Mouse (Mus musculus) liver, embryonic 14.5 days (tissue): Measurements from ENCODE around the gene Dmrta1. TPM values are rescaled to one million over a fixed set of nuclear protein-coding genes. Genes with fewer than 3 reads are reported as not detected.

ENCODE experiments used
- ATAC-seq: fragments of 200-750 bp; cut with Nextera tagmentation; 2 replicates; pipeline ENCODE4 v1.8.0; 2017; ENCODE audit warnings: moderate number of reproducible peaks, mild to moderate bottlenecking, moderate library complexity; ENCODE audit not compliant: insufficient read depth
- DNase-seq, 3 experiments: peaks; one replicate each; pipeline ENCODE4 v3.0.0-alpha.2; 2012 to 2013; ENCODE audit warnings: low read depth in 3 of 3, low spot score in 3 of 3
- H3K27ac ChIP-seq: fragments of 300-500 bp; sonication (generic); 2 replicates; pipeline ENCODE4 v1.5.1; 2014; ENCODE audit warnings: moderate library complexity, mild to moderate bottlenecking, control low read depth, inconsistent platforms
- H3K27me3 ChIP-seq: fragments of 300-500 bp; sonication (generic); 2 replicates; pipeline ENCODE4 v1.6.1; 2014; ENCODE audit warnings: mild to moderate bottlenecking, low read length, moderate library complexity; ENCODE audit not compliant: control insufficient read depth, insufficient read depth
- H3K36me3 ChIP-seq: fragments of 300-500 bp; sonication (generic); replicated peaks from 2 replicates; pipeline ENCODE4 v1.6.1; 2014; ENCODE audit warnings: low read depth; ENCODE audit not compliant: control insufficient read depth, insufficient read depth
- H3K4me1 ChIP-seq, 2 experiments: fragments of 200-500 bp in 1 of 2; fragments of 300-500 bp in 1 of 2; sonication (generic) in 1 of 2; replicated peaks; 2 replicates each; pipeline ENCODE4 v1.6.1; 2012 to 2014; ENCODE audit warnings: antibody characterized with exemption in 1 of 2, inconsistent platforms in 1 of 2, low read length in 1 of 2; ENCODE audit not compliant: control insufficient read depth in 2 of 2, insufficient read depth in 2 of 2
- H3K4me2 ChIP-seq: fragments of 300-500 bp; sonication (generic); 2 replicates; pipeline ENCODE4 v1.6.1; 2014; ENCODE audit warnings: low read depth, mild to moderate bottlenecking, control low read depth, moderate library complexity
- H3K4me3 ChIP-seq, 2 experiments: fragments of 200-500 bp in 1 of 2; fragments of 300-500 bp in 1 of 2; sonication (generic) in 1 of 2; 2 replicates each; pipeline ENCODE4 v1.5.1; 2012 to 2014; ENCODE audit warnings: low read depth in 2 of 2, low read length in 2 of 2, mild to moderate bottlenecking in 2 of 2, control low read depth in 1 of 2, inconsistent platforms in 1 of 2, moderate library complexity in 1 of 2; ENCODE audit not compliant: insufficient read depth in 1 of 2
- H3K9ac ChIP-seq: fragments of 300-500 bp; sonication (generic); replicated peaks from 2 replicates; pipeline ENCODE4 v1.6.1; 2014; ENCODE audit warnings: mild to moderate bottlenecking, control low read depth, moderate library complexity
- H3K9me3 ChIP-seq: fragments of 300-500 bp; sonication (generic); 2 replicates; pipeline ENCODE4 v1.6.1; 2016; ENCODE audit warnings: low read length, mixed read lengths; ENCODE audit not compliant: control insufficient read depth
- CTCF ChIP-seq: IDR thresholded peaks from 2 replicates; pipeline ENCODE4 v1.5.1; 2016; ENCODE audit warnings: antibody characterized with exemption, low read depth, control low read depth
- EP300 ChIP-seq: IDR thresholded peaks from 2 replicates; pipeline ENCODE4 v1.6.1; 2016; ENCODE audit warnings: antibody characterized with exemption, low read depth
- WGBS: fragments of 180-500 bp; shearing (Covaris S2); extraction: QIAGEN DNeasy Blood & Tissue Kit; methylation state at CpG from one replicate; pipeline ENCODE4 v1.1.7; 2014; ENCODE audit not compliant: insufficient replicate concordance; 5-methylcytosine and 5-hydroxymethylcytosine counted together
- polyA plus RNA-seq, 2 experiments: library from polyadenylated mRNA; depleted of rRNA in 1 of 2; stranded (reverse) in 1 of 2; unstranded in 1 of 2; fragments of >200 nt; fragmentation: Nextera tagmentation in 1 of 2; extraction: Ambion mirVana in 1 of 2; gene quantifications; 2 replicates each; pipeline versions ENCODE4 v1.2.1 to v1.2.3; 2012 to 2014

The Dmrta1 gene
- polyA plus RNA-seq, 2 experiments, result not detected

GRCm38 (mm10) chr4:89650352-89651311 is 28.6 kb upstream of the Dmrta1 start:
- Histone ChIP-seq H3K27me3 (no peaks in the 10 kb centered on the region), H3K4me3 (no peak overlapping the region), H3K36me3 (no peaks in the 10 kb centered on the region), H3K27ac (no peak overlapping the region), H3K4me1 (no peaks in the 10 kb centered on the region), H3K9ac (no peak overlapping the region), H3K9me3 (no peaks in the 10 kb centered on the region), H3K4me2 (no peak overlapping the region)
- 71% methylated on average over 20 of the region's 20 CpGs for WGBS
- ATAC-seq (no peak), DNase-seq (no peak)
- no peak for TF ChIP-seq CTCF
- no peak for TF ChIP-seq EP300

DNA sequence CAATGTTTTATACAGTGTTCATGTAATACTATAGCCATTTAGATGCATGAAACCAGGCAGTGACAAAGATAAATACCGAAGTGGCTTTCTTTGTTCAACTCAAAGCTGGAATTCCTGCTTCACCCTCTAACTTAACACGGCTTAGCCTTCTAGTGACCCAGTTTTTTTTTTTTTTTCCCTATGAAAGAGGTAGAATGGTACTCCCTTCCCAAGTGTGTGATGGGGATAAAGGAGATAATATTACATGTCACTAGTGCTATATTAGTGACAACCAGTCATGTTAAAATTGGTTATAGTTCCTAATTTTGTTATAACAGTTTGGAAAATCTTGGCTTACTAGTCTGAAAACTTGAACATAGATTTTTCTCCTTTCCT is 27.9 kb upstream of the Dmrta1 start:
- ATAC-seq (no peak), DNase-seq (no peak)
- TF ChIP-seq CTCF, result no peak
- Histone ChIP-seq H3K4me2 (no peak overlapping the region), H3K9ac (no peak overlapping the region), H3K9me3 (no peaks in the 10 kb centered on the region), H3K4me3 (no peak overlapping the region), H3K4me1 (no peaks in the 10 kb centered on the region), H3K27me3 (no peaks in the 10 kb centered on the region), H3K36me3 (no peaks in the 10 kb centered on the region), H3K27ac (no peak overlapping the region)
- 59% methylated on average over 2 of the region's 2 CpGs for WGBS

- H3K36me3 ChIP-seq, result no peaks in the 10 kb centered on the region
- no peak for TF ChIP-seq CTCF
- no peak for TF ChIP-seq EP300
- WGBS, result 61% methylated on average over 1 of the region's 1 CpGs
- H3K9me3 ChIP-seq, result no peaks in the 10 kb centered on the region
- H3K4me2 ChIP-seq, result no peak overlapping the region
- no peaks in the 10 kb centered on the region for H3K4me1 ChIP-seq
- DNase-seq, result no peak
- no peak overlapping the region for H3K27ac ChIP-seq
- ATAC-seq, result no peak
- no peaks in the 10 kb centered on the region for H3K27me3 ChIP-seq
- no peak overlapping the region for H3K4me3 ChIP-seq
- H3K9ac ChIP-seq, result no peak overlapping the region
These were observed 27.5 kb upstream of the Dmrta1 start for GRCm38 (mm10) chr4:89651779-89652178.

- H3K4me3 ChIP-seq, result no peak overlapping the region
- 56% methylated on average over 2 of the region's 2 CpGs for WGBS
These were observed 15.8 kb upstream of the Dmrta1 start for GRCm38 (mm10) chr4:89663406-89663805.

GRCm38 (mm10) chr4:89674711-89675110 is 4.5 kb upstream of the Dmrta1 start:
- Histone ChIP-seq H3K36me3 (no peaks in the 10 kb centered on the region), H3K9me3 (no peaks in the 10 kb centered on the region), H3K4me2 (no peak overlapping the region), H3K9ac (no peak overlapping the region), H3K4me3 (no peak overlapping the region), H3K27ac (no peak overlapping the region), H3K4me1 (no peaks in the 10 kb centered on the region), H3K27me3 (no peaks in the 10 kb centered on the region)
- DNase-seq (no peak), ATAC-seq (no peak)
- 50% methylated on average over 3 of the region's 3 CpGs for WGBS
- no peak for TF ChIP-seq EP300
- no peak for TF ChIP-seq CTCF

More at GRCm38 (mm10) chr4:89663406-89663805, 15.8 kb upstream of the Dmrta1 start:
- TF ChIP-seq CTCF, result no peak
- TF ChIP-seq EP300, result no peak
- Histone ChIP-seq H3K27me3 (no peaks in the 10 kb centered on the region), H3K9ac (no peak overlapping the region), H3K27ac (no peak overlapping the region), H3K9me3 (no peaks in the 10 kb centered on the region), H3K4me1 (no peaks in the 10 kb centered on the region), H3K36me3 (no peaks in the 10 kb centered on the region), H3K4me2 (no peak overlapping the region)
- no peak for ATAC-seq
- no peak for DNase-seq
